Mouse (Mus musculus): ENCODE measurements around the gene Nono.

The Nono gene

GRCm38 (mm10) chrX:101481604-101482350 is 52.7 kb downstream of the Nono start:
- no peak for DNase-seq (ENCODE audit: low spot score)

- peak; percentile 68 for DNase-seq (ENCODE audit: low spot score)
These were observed 57.5 kb downstream of the Nono start for GRCm38 (mm10) chrX:101486487-101487152.

All from embryo, embryonic 10 days (tissue).